Mouse (Mus musculus) cerebellum, adult 18-20 months (tissue): ENCODE results near the gene Gbp6.
"Not testable (repeated sequence)": the region's sequence is repeated elsewhere in the genome, so short reads cannot be mapped to it uniquely, and the experiment has no call there.

ENCODE experiments used
- DNase-seq, 2 experiments: peaks; one replicate each; pipeline ENCODE4 v3.0.0; 2021

Gbp6 gene

GRCm38 (mm10) chr5:105293226-105294165 lies at the start of gene Gbp6, which contains the start of gene Gm43302:
Gbp6 (minus strand) TSS chr5:105293698.
Gm43302 (minus strand) TSS chr5:105293695.
- peak; percentile 61 to 73 for DNase-seq

DNA sequence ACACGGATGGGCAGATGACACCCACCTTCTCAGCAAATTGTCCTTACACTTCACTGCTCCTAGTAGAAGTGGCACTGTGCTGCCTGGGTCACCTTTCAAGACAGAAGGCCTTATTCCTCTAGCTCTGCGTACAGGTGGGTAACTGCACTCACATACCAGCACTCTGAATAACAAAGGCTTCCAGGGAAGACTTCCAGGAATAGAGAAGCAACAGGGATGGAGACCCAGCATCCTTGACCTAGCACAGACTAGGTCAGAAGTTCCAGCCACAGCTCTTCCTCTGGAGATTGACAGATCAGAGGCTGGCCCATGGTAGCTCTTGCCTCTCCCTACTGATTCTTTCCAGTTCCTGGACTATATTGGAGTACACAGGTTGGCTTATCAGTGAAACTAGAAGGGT lies 47.8 kb upstream of the Gbp6 start:
- DNase-seq: no peak

DNA sequence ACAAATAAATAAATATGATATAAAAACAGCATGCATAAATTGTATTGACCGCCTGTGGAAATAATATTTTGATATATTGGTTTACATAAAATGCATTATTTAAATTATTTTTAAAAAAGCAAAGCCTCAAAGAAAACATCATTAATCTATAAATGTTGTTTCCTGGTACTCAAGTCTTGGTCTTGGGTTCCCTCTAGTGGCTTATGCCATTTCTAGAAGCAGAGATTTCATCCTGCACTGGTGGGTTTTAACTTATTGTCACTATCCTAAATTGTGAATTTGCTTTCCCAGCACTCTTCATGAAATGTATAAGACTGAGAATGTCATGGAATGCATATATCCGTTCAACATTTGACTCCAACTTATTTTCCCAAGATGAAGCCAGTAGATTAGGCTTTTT lies 29.0 kb upstream of the Gbp6 start:
- DNase-seq: peak; percentile 9 to 21

DNA sequence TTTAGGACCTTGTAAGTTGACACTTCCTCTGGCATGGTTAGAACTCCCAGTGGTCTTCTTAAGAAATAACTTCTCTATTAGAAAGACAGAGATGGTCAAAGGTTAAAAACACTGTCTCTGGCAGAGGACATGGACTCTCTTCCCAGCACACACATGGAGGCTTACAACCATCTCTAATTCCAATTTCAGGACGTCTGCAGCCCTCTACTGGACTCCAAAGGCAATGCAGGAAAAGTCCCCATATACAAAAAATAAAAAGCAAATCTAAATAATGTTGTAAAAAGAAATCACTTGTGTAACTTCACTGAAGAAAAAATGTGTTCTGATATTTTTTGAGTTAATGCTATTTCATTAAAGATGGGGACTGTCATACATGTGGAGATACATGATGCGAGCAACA lies 17.4 kb upstream of the Gbp6 start:
- DNase-seq: no peak

GRCm38 (mm10) chr5:105309148-105309547 lies 15.7 kb upstream of the Gbp6 start:
- not testable (repeated sequence) for DNase-seq

- not testable (repeated sequence) for DNase-seq
These were observed 13.4 kb upstream of the Gbp6 start for GRCm38 (mm10) chr5:105306946-105307345.

DNA sequence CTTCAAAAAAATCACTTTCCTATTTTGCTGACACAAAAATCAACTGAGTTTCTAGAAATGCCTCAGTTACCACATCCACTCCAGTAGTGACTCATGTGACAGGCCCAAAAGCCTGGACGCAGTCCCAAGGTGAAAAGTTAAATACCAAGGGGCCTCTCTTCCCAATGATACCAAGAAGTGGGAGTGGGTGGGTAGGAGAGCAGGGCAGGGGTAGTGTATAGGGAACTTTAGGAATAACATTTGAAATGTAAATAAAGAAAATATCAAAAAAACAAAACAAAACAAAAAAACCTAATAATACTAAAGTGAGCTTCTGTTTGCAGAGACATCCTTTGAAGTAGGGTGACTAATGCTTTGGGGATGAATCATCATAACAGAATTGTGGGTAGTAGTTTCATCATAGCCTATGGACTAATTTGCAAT lies 12.7 kb upstream of the Gbp6 start:
- DNase-seq: no peak

GRCm38 (mm10) chr5:105305671-105306070 lies 12.2 kb upstream of the Gbp6 start:
- not testable (repeated sequence) for DNase-seq

DNA sequence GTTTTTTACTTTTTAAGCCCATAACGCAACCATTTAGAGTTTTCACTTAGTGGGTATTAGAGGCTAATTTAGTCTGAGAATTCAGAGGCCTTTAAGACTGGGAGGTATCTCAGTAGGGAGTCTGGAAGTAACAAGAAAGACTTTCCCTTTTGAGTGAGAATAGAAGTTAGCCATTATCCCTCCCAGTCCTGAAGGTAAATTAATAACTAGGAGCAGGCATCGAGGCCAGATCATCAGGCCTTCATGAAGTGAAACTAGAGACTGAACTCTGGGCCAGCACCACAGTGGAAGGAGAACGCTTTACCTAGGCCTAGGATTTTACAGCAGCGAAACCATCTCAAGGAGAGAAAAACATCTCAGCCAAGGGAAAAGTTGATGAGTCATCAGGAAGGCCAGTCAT lies 8.5 kb upstream of the Gbp6 start:
- DNase-seq: no peak

- DNase-seq: no peak
These were observed 8.0 kb upstream of the Gbp6 start for GRCm38 (mm10) chr5:105301531-105301930.

- no peak for DNase-seq
These were observed 2.2 kb upstream of the Gbp6 start for GRCm38 (mm10) chr5:105295746-105296145.

GRCm38 (mm10) chr5:105292492-105292891 lies 1.0 kb downstream of the Gbp6 start:
- DNase-seq: no peak

DNA sequence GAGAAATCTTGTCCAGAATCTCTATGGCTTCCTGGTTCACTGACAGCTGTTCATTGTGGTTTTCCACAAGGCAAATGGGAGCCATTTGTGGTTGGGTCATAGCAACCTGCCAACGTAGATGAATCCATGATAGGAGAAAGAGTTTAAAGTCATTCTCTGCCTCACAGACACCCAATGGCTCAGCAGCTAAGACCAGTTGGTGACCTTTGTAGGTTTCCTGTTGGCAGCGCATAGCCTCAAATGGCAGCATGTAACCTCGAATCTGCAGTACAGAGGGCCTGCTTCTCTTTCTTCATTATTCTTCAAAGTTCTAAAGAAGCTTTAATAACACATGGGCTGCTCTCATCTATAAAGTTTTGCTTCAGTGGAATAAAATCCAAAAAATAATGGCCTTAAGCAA lies 2.6 kb downstream of the Gbp6 start:
- not testable (repeated sequence) for DNase-seq

GRCm38 (mm10) chr5:105260673-105261072 lies 32.8 kb downstream of the Gbp6 start:
- DNase-seq: not testable (repeated sequence)

- no peak for DNase-seq
These were observed 41.0 kb downstream of the Gbp6 start for GRCm38 (mm10) chr5:105252491-105252890.

- DNase-seq: not testable (repeated sequence)
These were observed 48.8 kb downstream of the Gbp6 start for GRCm38 (mm10) chr5:105244741-105245140.

- DNase-seq: not testable (repeated sequence)
These were observed 52.5 kb downstream of the Gbp6 start for GRCm38 (mm10) chr5:105240982-105241381.

- DNase-seq: not testable (repeated sequence)
These were observed 53.9 kb downstream of the Gbp6 start, which contains the start of gene Gbp10 for GRCm38 (mm10) chr5:105239483-105240047. Gbp10 (minus strand) TSS chr5:105239533.

GRCm38 (mm10) chr5:105238402-105238801 lies 55.1 kb downstream of the Gbp6 start:
- not testable (repeated sequence) for DNase-seq

- DNase-seq: not testable (repeated sequence)
These were observed 57.5 kb downstream of the Gbp6 start for GRCm38 (mm10) chr5:105236040-105236439.
